Mouse (Mus musculus): ENCODE data around the gene Appl1. TPM values are rescaled to one million over a fixed set of nuclear protein-coding genes. Genes with fewer than 3 reads are reported as not detected.

Gene Appl1
- polyA plus RNA-seq, 1 experiment from 2014 or later = 30.4 TPM

GRCm38 (mm10) chr14:26899490-26899889, 71.5 kb downstream of the Appl1 start:
- Histone ChIP-seq H3K4me2 (ENCODE audit: low read depth, low read length) (no peak overlapping the region), H3K27ac (ENCODE audit: low read length) (no peak overlapping the region), H3K9ac (ENCODE audit: low read length) (no peak overlapping the region), H3K27me3 (ENCODE audit: control insufficient read depth, insufficient read depth, low read length) (no peaks in the 10 kb centered on the region), H3K4me1 (ENCODE audit: control insufficient read depth, insufficient read depth, low read length) (no peaks in the 10 kb centered on the region), H3K4me3 (ENCODE audit: low read length) (no peak overlapping the region), H3K36me3 (ENCODE audit: control insufficient read depth, insufficient read depth) (no peaks in the 10 kb centered on the region), H3K9me3 (replicated peaks; ENCODE audit: control insufficient read depth, low read length) (no peaks in the 10 kb centered on the region)
- ATAC-seq (replicated peaks; ENCODE audit: extremely low read depth, insufficient read depth, low FRiP score) = no peak
- WGBS = 69% methylated on average over 2 of the region's 2 CpGs

GRCm38 (mm10) chr14:26894392-26894791, 76.6 kb downstream of the Appl1 start, which contains the start of gene Asb14:
TSS of gene Asb14 (plus strand) at chr14:26894557.
- peak within 1 kb of the TSS; percentile 48 for H3K27ac ChIP-seq (ENCODE audit: low read length)
- no peak within 1 kb of the TSS for H3K4me3 ChIP-seq (ENCODE audit: low read length)
- no peaks in the 10 kb centered on the region for H3K36me3 ChIP-seq (ENCODE audit: control insufficient read depth, insufficient read depth)
- peak; percentile 76; the same call in 1 of the 2 replicates for ATAC-seq (replicated peaks; ENCODE audit: extremely low read depth, insufficient read depth, low FRiP score)
- H3K9me3 ChIP-seq (replicated peaks; ENCODE audit: control insufficient read depth, low read length) = no peaks in the 10 kb centered on the region
- H3K4me2 ChIP-seq (ENCODE audit: low read depth, low read length) = no peak within 1 kb of the TSS
- H3K4me1 ChIP-seq (ENCODE audit: control insufficient read depth, insufficient read depth, low read length) = no peaks in the 10 kb centered on the region
- no peak within 1 kb of the TSS for H3K9ac ChIP-seq (ENCODE audit: low read length)
- WGBS = 75% methylated on average over 4 of the region's 4 CpGs
- no peaks in the 10 kb centered on the region for H3K27me3 ChIP-seq (ENCODE audit: control insufficient read depth, insufficient read depth, low read length)

- Histone ChIP-seq H3K9me3 (replicated peaks; ENCODE audit: control insufficient read depth, low read length) (no peaks in the 10 kb centered on the region), H3K4me2 (ENCODE audit: low read depth, low read length) (no peak overlapping the region), H3K4me3 (ENCODE audit: low read length) (no peak overlapping the region), H3K9ac (ENCODE audit: low read length) (no peak overlapping the region), H3K27me3 (ENCODE audit: control insufficient read depth, insufficient read depth, low read length) (no peaks in the 10 kb centered on the region), H3K27ac (ENCODE audit: low read length) (no peak overlapping the region), H3K4me1 (ENCODE audit: control insufficient read depth, insufficient read depth, low read length) (no peaks in the 10 kb centered on the region), H3K36me3 (ENCODE audit: control insufficient read depth, insufficient read depth) (no peaks in the 10 kb centered on the region)
- ATAC-seq (replicated peaks; ENCODE audit: extremely low read depth, insufficient read depth, low FRiP score) = no peak
- 87% methylated on average over 3 of the region's 3 CpGs for WGBS
Observed at GRCm38 (mm10) chr14:26890777-26891176, 80.3 kb downstream of the Appl1 start.

- no peak for ATAC-seq (replicated peaks; ENCODE audit: extremely low read depth, insufficient read depth, low FRiP score)
- Histone ChIP-seq H3K9me3 (replicated peaks; ENCODE audit: control insufficient read depth, low read length) (no peaks in the 10 kb centered on the region), H3K4me3 (ENCODE audit: low read length) (no peak overlapping the region), H3K4me1 (ENCODE audit: control insufficient read depth, insufficient read depth, low read length) (no peaks in the 10 kb centered on the region), H3K27me3 (ENCODE audit: control insufficient read depth, insufficient read depth, low read length) (no peaks in the 10 kb centered on the region), H3K36me3 (ENCODE audit: control insufficient read depth, insufficient read depth) (no peaks in the 10 kb centered on the region), H3K4me2 (ENCODE audit: low read depth, low read length) (no peak overlapping the region), H3K9ac (ENCODE audit: low read length) (no peak overlapping the region), H3K27ac (ENCODE audit: low read length) (no peak overlapping the region)
- WGBS = 64% methylated on average over 3 of the region's 3 CpGs
Observed at GRCm38 (mm10) chr14:26887244-26887643, 83.8 kb downstream of the Appl1 start.

- ATAC-seq (replicated peaks; ENCODE audit: extremely low read depth, insufficient read depth, low FRiP score) = no peak
- Histone ChIP-seq H3K9ac (ENCODE audit: low read length) (no peak overlapping the region), H3K4me3 (ENCODE audit: low read length) (no peak overlapping the region), H3K9me3 (replicated peaks; ENCODE audit: control insufficient read depth, low read length) (no peaks in the 10 kb centered on the region), H3K27me3 (ENCODE audit: control insufficient read depth, insufficient read depth, low read length) (no peaks in the 10 kb centered on the region), H3K4me2 (ENCODE audit: low read depth, low read length) (no peak overlapping the region), H3K4me1 (ENCODE audit: control insufficient read depth, insufficient read depth, low read length) (no peaks in the 10 kb centered on the region), H3K27ac (ENCODE audit: low read length) (no peak overlapping the region), H3K36me3 (ENCODE audit: control insufficient read depth, insufficient read depth) (no peaks in the 10 kb centered on the region)
- 78% methylated on average over 5 of the region's 5 CpGs for WGBS
Observed at GRCm38 (mm10) chr14:26881700-26882099, 89.3 kb downstream of the Appl1 start.

GRCm38 (mm10) chr14:26879976-26880375, 91.1 kb downstream of the Appl1 start:
- Histone ChIP-seq H3K27ac (ENCODE audit: low read length) (no peak overlapping the region), H3K36me3 (ENCODE audit: control insufficient read depth, insufficient read depth) (no peaks in the 10 kb centered on the region), H3K4me1 (ENCODE audit: control insufficient read depth, insufficient read depth, low read length) (no peaks in the 10 kb centered on the region), H3K9me3 (replicated peaks; ENCODE audit: control insufficient read depth, low read length) (no peaks in the 10 kb centered on the region), H3K4me2 (ENCODE audit: low read depth, low read length) (no peak overlapping the region), H3K4me3 (ENCODE audit: low read length) (no peak overlapping the region), H3K9ac (ENCODE audit: low read length) (no peak overlapping the region), H3K27me3 (ENCODE audit: control insufficient read depth, insufficient read depth, low read length) (no peaks in the 10 kb centered on the region)
- ATAC-seq (replicated peaks; ENCODE audit: extremely low read depth, insufficient read depth, low FRiP score) = no peak
- WGBS = 70% methylated on average over 2 of the region's 2 CpGs

GRCm38 (mm10) chr14:26878756-26879155, 92.3 kb downstream of the Appl1 start:
- Histone ChIP-seq H3K9ac (ENCODE audit: low read length) (no peak overlapping the region), H3K27me3 (ENCODE audit: control insufficient read depth, insufficient read depth, low read length) (no peaks in the 10 kb centered on the region), H3K4me3 (ENCODE audit: low read length) (no peak overlapping the region), H3K4me1 (ENCODE audit: control insufficient read depth, insufficient read depth, low read length) (no peaks in the 10 kb centered on the region), H3K4me2 (ENCODE audit: low read depth, low read length) (no peak overlapping the region), H3K9me3 (replicated peaks; ENCODE audit: control insufficient read depth, low read length) (no peaks in the 10 kb centered on the region), H3K36me3 (ENCODE audit: control insufficient read depth, insufficient read depth) (no peaks in the 10 kb centered on the region), H3K27ac (ENCODE audit: low read length) (no peak overlapping the region)
- ATAC-seq (replicated peaks; ENCODE audit: extremely low read depth, insufficient read depth, low FRiP score) = no peak
- WGBS = 56% methylated on average over 4 of the region's 4 CpGs

Other genes starting within 250 kb of the Appl1 start
- 2.6 and 2.8 TPM in 2 replicates for gene Asb14, start 76.7 kb downstream of the Appl1 start, polyA plus RNA-seq (2015; fragmentation: Nextera tagmentation; extraction: Ambion mirVana)
- gene Hesx1, start 23.2 kb upstream of the Appl1 start, polyA plus RNA-seq (2015; fragmentation: Nextera tagmentation; extraction: Ambion mirVana) = 0.29 TPM in 1 of 2 replicates, not detected in the other
- 0.92 and 1.1 TPM in 2 replicates for gene Il17rd, start 67.7 kb upstream of the Appl1 start, polyA plus RNA-seq (2015; fragmentation: Nextera tagmentation; extraction: Ambion mirVana)
- gene Arhgef3, start 143.7 kb upstream of the Appl1 start, polyA plus RNA-seq (2015; fragmentation: Nextera tagmentation; extraction: Ambion mirVana) = 17.1 and 18.5 TPM in 2 replicates

Measured in heart, embryonic 16.5 days (tissue).